Comparison of ENCODE assay signal across 14 mouse cellular contexts in the genomic region with DNA sequence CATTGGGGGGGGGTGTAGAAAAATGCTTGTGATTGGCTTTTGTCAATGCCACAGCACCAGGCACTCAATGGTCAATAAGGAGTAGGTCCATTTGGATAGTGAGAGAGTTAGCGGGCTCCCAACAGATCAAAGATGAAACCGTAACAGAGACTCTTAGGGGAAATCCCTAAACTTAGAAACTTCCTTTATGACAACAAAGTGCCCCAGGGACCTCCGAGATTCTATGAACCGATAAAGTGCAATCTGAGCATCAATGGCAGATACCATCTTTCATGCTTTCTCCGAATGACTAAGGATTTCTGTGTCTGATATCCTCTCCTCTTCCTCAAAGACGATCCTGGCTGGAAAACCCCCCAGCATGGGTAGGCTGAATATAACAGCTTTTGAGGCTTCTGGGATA.
"Had no signal": no experiment of that assay in that cellular context is flagged by ENCODE, and none has a peak within 500 bp of the region (broad histone marks: within the 10 kb centered on the region; RNA-seq: fewer than 3 reads in every experiment).

No protein-coding gene starts in this region.

- DNase-seq: gastrocnemius, postnatal 14 days; gastrocnemius, postnatal 36 days; heart, adult 18-20 months; heart, postnatal 10 days; heart, postnatal 4 days; kidney, adult 8-10 months; kidney, postnatal 10 days; kidney, postnatal 25 days; kidney, postnatal 4 days; liver; liver, embryonic 13.5 days had no signal

- ATAC-seq: hindbrain, embryonic 16.5 days; intestine, embryonic 15.5 days; intestine, postnatal 0 days had no signal
